Mouse (Mus musculus) megakaryocyte progenitor cell, adult 5-6 weeks (primary cell): Measurements from ENCODE around the gene Tedc1. TPM values are rescaled to one million over a fixed set of nuclear protein-coding genes. Genes with fewer than 3 reads are reported as not detected.
A peak's percentile ranks its signal among the peaks of the same experiment; 100 is the strongest.

Experiments
- ATAC-seq: replicated peaks from 2 replicates; pipeline ENCODE4 v1.8.0; 2016; ENCODE audit warnings: mild to moderate bottlenecking, moderate TSS enrichment, inconsistent platforms; ENCODE audit not compliant: poor library complexity
- total RNA-seq, 2 experiments: library from RNA; stranded (forward) in 1 of 2; stranded (reverse) in 1 of 2; fragments of 157-497, 149-512 nt in 1 of 2; fragments of 200-1000 nt in 1 of 2; gene quantifications; 2 replicates each; pipeline versions ENCODE4 v1.2.3 to v1.2.4; 2015 to 2017

Tedc1 gene
- total RNA-seq, 2 experiments from 2014 or later = 5.3 to 17.8 TPM

GRCm38 (mm10) chr12:113152272-113152661 is 4.0 kb upstream of the Tedc1 start:
- ATAC-seq = no peak

DNA sequence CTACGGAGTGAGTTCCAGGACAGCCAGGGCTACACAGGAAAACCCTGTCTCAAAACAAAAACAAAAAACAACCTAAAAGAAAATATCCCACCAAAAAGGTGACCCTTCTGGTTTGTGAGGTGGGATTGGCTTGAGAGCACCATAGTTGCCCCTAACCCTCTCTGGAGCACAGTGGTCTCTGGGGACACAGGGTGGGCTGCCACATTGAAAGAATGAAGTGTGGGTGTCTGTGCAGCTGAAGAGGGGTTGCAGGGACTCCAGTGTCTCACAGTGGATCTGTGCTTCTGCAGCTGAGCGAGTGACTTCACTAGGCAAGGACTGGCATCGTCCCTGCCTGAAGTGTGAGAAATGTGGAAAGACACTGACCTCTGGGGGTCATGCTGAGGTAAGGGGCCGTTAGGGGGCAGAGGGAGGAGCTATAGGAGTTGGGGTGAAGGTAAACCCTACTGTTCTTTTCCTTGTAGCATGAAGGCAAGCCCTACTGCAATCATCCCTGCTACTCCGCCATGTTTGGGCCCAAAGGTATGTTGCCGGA is 3.2 kb upstream of the Tedc1 start:
- no peak for ATAC-seq

- ATAC-seq = no peak
Measured at GRCm38 (mm10) chr12:113153971-113154370, 2.2 kb upstream of the Tedc1 start.

- no peak for ATAC-seq
Measured at GRCm38 (mm10) chr12:113154747-113155075, 1.5 kb upstream of the Tedc1 start.

DNA sequence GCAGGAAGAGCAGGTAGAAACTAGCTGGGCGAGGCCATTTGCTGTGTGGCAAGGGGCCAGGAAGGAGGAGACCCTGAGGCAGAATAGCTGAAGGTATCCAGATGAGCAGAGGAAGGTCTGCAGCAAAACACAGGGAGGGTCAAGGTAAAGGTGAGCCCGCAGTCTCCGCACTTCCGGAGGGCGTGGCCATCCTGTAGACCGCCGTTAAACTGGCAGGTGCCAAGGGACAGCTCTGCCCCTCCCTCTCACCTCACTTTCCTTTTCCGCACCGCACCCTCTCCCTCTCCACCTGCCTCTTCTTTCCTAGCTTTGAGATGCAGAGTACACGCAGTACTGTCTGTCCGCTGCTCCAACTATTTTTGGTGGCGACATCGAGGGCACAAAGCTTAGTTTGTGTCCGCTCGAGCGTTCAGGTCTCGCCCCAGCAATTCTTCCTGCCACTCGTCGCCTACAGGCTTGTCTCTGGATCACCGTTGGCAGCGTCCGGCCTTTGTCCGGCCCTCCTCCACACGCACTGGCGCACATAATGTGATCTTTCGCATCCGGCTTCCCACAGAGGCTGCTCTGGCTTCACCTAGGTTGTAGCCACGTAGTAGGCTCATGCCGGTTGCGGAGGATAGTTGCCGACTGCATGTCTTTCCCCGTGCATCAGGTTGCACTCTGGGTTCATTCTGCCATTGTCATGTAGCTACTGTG is 997 bp upstream of the Tedc1 start:
- peak; percentile 3 for ATAC-seq

DNA sequence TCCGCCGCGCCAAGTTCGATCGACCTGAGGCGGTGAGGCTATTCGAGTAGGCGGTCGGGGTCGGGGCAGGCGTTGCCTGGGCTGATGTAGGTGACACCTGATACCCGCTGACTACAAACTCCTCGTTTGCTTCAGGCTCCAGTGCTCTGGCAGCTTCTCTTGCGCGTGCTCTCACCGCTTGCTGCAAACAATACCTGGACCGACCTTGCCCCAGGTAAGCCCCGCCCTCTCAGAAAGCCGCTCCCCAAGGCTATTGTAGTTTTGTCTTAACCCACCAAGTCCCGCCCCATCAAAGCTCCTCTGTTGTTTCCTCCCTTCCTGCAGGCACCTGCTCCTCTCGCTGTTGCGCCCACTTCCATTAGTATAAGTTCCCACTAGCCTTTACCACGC is 314 bp downstream of the Tedc1 start:
- no peak for ATAC-seq

DNA sequence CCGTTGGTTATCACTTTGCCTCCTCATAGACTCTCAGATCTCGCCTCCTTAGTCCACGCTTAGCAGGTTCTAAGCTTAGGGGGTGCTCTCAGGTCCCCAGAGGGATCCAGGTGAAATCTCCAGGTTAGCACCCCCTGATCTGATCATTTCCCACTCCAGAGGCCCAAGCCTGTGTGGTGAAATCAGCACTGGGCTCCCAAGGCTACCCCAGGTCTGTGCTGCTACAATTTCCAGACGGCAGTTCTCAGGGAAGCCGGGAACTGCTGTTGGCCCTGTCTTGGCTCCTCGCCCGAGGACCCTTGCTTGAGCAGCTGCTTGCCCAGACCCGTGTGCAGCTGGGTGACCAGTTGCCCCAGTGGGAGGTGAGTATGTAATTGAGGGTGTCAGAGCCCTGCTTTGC is 781 bp downstream of the Tedc1 start:
- no peak for ATAC-seq

GRCm38 (mm10) chr12:113157521-113157920 is 1.3 kb downstream of the Tedc1 start:
- no peak for ATAC-seq

DNA sequence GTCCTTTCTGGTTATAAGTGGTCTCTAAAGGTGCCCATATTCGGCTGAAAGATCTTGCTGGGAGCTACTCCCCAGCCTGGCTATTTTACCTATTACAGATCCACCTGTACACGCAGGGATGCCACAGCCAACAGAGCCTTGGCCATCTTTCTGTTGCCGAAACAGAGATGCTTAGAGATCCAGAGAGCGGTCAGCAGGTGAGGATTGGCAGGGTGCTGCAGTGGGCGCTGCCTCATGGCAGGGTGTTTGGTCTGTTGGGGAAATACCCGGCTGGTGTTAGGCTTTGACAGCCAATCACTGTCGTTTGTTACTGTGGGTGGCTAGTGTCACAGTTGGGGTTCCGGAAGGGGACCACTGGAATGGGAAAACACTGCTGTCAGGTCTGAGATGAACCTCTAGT is 1.8 kb downstream of the Tedc1 start:
- no peak for ATAC-seq

GRCm38 (mm10) chr12:113163561-113164006 is 7.4 kb downstream of the Tedc1 start:
- ATAC-seq = peak; percentile 22

DNA sequence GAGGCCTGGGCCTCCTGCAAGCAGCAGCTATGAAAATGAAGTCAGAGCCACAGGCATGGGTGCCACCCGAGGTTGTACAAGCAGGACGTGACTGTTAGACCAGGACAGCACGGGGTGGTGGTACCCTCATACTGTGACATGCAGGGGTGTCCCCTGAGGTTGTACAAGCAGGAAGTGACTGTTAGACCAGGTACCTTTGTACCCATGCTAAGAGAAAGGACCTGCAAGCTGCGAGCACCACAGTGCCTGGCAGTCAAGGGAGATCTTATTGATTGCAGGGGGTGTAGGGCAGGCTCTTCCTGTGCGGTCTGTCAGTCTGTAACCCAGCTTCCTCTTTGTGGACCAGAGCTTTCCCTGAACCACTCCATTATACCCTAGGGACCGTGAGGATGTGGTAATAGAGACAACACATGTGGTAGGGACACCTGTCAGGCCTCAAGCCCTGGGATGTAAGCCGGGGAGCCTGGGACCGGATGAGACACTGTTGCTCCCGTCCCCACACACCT is 11.9 kb downstream of the Tedc1 start:
- peak; percentile 91 for ATAC-seq

GRCm38 (mm10) chr12:113176960-113177725 is 20.9 kb downstream of the Tedc1 start:
- ATAC-seq = no peak

GRCm38 (mm10) chr12:113181020-113181419 is 24.8 kb downstream of the Tedc1 start:
- ATAC-seq = no peak

- ATAC-seq = no peak
Measured at GRCm38 (mm10) chr12:113184945-113185344, 28.7 kb downstream of the Tedc1 start.

GRCm38 (mm10) chr12:113185442-113186291 is 29.4 kb downstream of the Tedc1 start, which contains the start of gene Tmem121:
TSS of gene Tmem121 (plus strand) at chr12:113185930.
- ATAC-seq = 0 out of 2 replicates have a peak, but pooled peaks have one; percentile 5

- ATAC-seq = no peak
Measured at GRCm38 (mm10) chr12:113186326-113187010, 30.2 kb downstream of the Tedc1 start.

DNA sequence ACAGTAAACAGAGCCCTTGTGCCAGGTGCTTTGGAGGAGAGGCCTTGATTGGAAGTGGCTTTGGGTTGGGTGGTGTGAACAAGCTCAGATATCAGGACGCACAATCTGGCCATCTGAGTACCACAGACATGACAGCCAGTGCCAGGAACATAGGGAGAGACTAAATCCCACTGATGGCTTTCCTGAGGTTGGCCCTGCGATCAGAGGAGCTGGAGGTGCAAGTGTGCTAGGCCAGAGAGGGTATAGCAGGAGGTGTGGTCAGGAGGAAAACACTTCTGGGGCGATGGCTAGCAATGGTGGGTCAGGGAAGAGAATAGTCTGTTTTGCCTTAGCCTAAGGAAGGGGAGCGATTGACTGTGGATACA is 30.8 kb downstream of the Tedc1 start:
- no peak for ATAC-seq

DNA sequence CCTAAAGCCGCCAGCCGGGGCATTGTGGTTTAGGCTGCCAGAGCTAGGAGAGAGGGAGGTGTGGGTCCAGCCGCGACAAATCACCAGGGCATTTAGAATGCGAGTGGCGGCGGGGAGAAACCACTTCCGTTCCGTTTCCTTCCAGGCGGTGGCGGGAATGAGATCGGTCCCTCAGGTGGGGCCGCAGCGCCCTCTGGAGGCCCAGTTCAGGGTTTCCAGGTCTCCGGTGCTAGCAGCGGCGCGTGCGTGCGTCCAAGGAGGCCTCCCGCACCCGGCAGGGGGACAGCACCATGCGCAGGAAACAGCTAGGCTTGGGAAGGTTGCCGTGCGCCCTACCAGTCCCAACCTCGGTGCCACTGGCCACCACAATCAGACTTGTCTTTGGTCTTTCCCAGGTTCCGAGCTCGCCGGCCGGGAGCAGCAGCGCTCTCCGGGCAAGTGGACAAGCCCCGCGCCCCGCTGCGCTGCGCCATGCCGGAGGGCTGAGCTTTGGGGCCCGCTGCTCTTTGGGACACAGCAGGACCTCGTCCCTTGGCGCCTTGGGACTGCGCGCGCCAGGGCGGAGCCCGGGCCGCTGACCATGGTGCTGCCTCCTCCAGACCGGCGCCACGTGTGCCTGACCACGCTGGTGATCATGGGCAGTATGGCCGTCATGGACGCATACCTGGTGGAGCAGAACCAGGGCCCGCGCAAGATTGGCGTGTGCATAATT is 31.5 kb downstream of the Tedc1 start:
- ATAC-seq = peak; percentile 87

DNA sequence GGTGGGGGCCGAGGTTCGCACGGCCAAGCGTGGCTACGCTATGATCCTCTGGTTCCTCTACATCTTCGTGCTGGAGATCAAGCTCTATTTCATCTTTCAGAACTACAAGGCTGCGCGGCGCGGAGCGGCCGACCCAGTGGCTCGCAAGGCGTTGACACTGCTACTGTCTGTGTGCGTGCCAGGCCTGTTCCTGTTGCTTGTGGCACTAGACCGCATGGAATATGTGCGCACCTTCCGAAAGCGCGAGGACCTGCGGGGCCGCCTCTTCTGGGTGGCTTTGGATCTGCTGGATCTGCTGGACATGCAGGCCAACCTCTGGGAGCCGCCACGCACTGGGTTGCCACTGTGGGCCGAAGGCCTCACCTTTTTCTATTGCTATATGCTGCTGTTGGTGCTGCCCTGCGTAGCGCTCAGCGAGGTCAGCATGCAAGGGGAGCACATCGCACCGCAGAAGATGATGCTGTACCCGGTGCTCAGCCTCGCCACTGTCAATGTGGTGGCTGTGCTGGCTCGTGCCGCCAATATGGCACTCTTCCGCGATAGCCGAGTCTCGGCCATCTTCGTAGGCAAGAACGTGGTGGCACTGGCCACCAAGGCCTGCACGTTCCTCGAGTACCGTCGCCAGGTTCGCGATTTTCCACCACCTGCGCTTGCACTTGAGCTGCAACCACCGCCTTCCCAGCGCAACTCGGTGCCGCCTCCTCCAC is 32.3 kb downstream of the Tedc1 start:
- no peak for ATAC-seq
